Mouse (Mus musculus) c-Kit-positive CD71-positive TER-119-negative erythroid progenitor cells, embryonic 14.5 days (primary cell): ENCODE results near the gene Nhsl2.
"Not testable (repeated sequence)": the region's sequence is repeated elsewhere in the genome, so short reads cannot be mapped to it uniquely, and the experiment has no call there.

Source experiments
- DNase-seq: peaks from one replicate; pipeline ENCODE4 v3.0.0-alpha.2; 2013; ENCODE audit warnings: low read depth

Nhsl2 gene

GRCm38 (mm10) chrX:102090605-102091004 lies 241.4 kb downstream of the Nhsl2 start:
- no peak for DNase-seq

- no peak for DNase-seq
Measured at GRCm38 (mm10) chrX:102094381-102094904, 245.3 kb downstream of the Nhsl2 start.

- no peak for DNase-seq
Measured at GRCm38 (mm10) chrX:102101886-102102285, 252.7 kb downstream of the Nhsl2 start.

GRCm38 (mm10) chrX:102103830-102104229 lies 254.6 kb downstream of the Nhsl2 start:
- DNase-seq: not testable (repeated sequence)

GRCm38 (mm10) chrX:102109349-102109748 lies 260.2 kb downstream of the Nhsl2 start:
- DNase-seq: not testable (repeated sequence)

GRCm38 (mm10) chrX:102115676-102116075 lies 266.5 kb downstream of the Nhsl2 start:
- no peak for DNase-seq

- DNase-seq: peak; percentile 90
Measured at GRCm38 (mm10) chrX:102119042-102119864, 270.1 kb downstream of the Nhsl2 start, which contains the start of gene Pin4. TSS of gene Pin4 (plus strand) at chrX:102119447.

GRCm38 (mm10) chrX:102121321-102121720 lies 272.1 kb downstream of the Nhsl2 start:
- DNase-seq: no peak

GRCm38 (mm10) chrX:102141157-102141556 lies 292.0 kb downstream of the Nhsl2 start:
- no peak for DNase-seq
